Mouse (Mus musculus) cerebellum, adult 2 months (tissue): ENCODE measurements at regions not wholly inside any gene's neighbourhood (a gene's known extent, or its start where the extent isn't known, plus 50 kb on each side); places are given as distances from the start of the nearest gene placed in this dataset.
"Not testable (repeated sequence)": the region's sequence is repeated elsewhere in the genome, so short reads cannot be mapped to it uniquely, and the experiment has no call there.

Experiments
- DNase-seq, 2 experiments: peaks; one replicate each; pipeline ENCODE4 v3.0.0; 2021
- H3K27ac ChIP-seq: fragments of 200-500 bp; 2 replicates; pipeline ENCODE4 v1.5.1; 2012; ENCODE audit warnings: low read length, control low read depth, inconsistent platforms; ENCODE audit not compliant: insufficient read depth
- H3K27me3 ChIP-seq: fragments of 200-500 bp; 2 replicates; pipeline ENCODE4 v1.6.1; 2012; ENCODE audit warnings: inconsistent platforms, mild to moderate bottlenecking, low read length, moderate library complexity; ENCODE audit not compliant: control insufficient read depth, insufficient read depth
- H3K4me1 ChIP-seq: fragments of 200-500 bp; 2 replicates; pipeline ENCODE4 v1.6.1; 2011; ENCODE audit warnings: low read length; ENCODE audit not compliant: control insufficient read depth, insufficient read depth
- H3K4me3 ChIP-seq: fragments of 200-500 bp; replicated peaks from 2 replicates; pipeline ENCODE3; 2011; ENCODE audit warnings: mild to moderate bottlenecking, low read depth, low read length, control low read depth; ENCODE audit not compliant: insufficient read depth
- CTCF ChIP-seq: fragments of 200-500 bp; IDR thresholded peaks from 2 replicates; pipeline ENCODE4 v1.5.1; 2011; ENCODE audit warnings: low read depth, mild to moderate bottlenecking, control low read depth, low read length, moderate library complexity, borderline replicate concordance; ENCODE audit not compliant: insufficient read depth
- POLR2A ChIP-seq: fragments of 200-500 bp; IDR thresholded peaks from 2 replicates; pipeline ENCODE4 v1.6.1; 2011; ENCODE audit warnings: low read length, control low read depth, borderline replicate concordance; ENCODE audit not compliant: insufficient read depth
- WGBS: fragments of 180-500 bp; shearing (Covaris S2); methylation state at CpG from one replicate; pipeline ENCODE4 v1.1.7; 2018; 5-methylcytosine and 5-hydroxymethylcytosine counted together

- no peak overlapping the region for H3K27ac ChIP-seq
- no peaks in the 10 kb centered on the region for H3K27me3 ChIP-seq
- TF ChIP-seq CTCF, result no peak
- no peak for TF ChIP-seq POLR2A
- H3K4me3 ChIP-seq, result no peak overlapping the region
- H3K4me1 ChIP-seq, result no peaks in the 10 kb centered on the region
- 76% methylated on average over 2 of the region's 2 CpGs for WGBS
- no peak for DNase-seq
These were observed 106.1 kb downstream of the Eif4e start for GRCm38 (mm10) chr3:138632086-138632485.

GRCm38 (mm10) chr3:138642026-138642425 is 100.0 kb upstream of the Tspan5 start:
- H3K27me3 ChIP-seq, result no peaks in the 10 kb centered on the region
- H3K27ac ChIP-seq, result no peak overlapping the region
- no peaks in the 10 kb centered on the region for H3K4me1 ChIP-seq
- WGBS, result 97% methylated on average over 1 of the region's 1 CpGs
- no peak overlapping the region for H3K4me3 ChIP-seq
- TF ChIP-seq POLR2A (no peak), CTCF (peak; percentile 48; the same call in 1 of the 2 replicates)
- DNase-seq, result no peak

- no peak overlapping the region for H3K4me3 ChIP-seq
- 55% methylated on average over 15 of the region's 15 CpGs for WGBS
- no peak overlapping the region for H3K27ac ChIP-seq
- DNase-seq, result no peak
- no peaks in the 10 kb centered on the region for H3K4me1 ChIP-seq
- H3K27me3 ChIP-seq, result no peaks in the 10 kb centered on the region
- TF ChIP-seq POLR2A, result no peak
- no peak for TF ChIP-seq CTCF
These were observed 98.1 kb upstream of the Tspan5 start for GRCm38 (mm10) chr3:138643951-138644285.

DNA sequence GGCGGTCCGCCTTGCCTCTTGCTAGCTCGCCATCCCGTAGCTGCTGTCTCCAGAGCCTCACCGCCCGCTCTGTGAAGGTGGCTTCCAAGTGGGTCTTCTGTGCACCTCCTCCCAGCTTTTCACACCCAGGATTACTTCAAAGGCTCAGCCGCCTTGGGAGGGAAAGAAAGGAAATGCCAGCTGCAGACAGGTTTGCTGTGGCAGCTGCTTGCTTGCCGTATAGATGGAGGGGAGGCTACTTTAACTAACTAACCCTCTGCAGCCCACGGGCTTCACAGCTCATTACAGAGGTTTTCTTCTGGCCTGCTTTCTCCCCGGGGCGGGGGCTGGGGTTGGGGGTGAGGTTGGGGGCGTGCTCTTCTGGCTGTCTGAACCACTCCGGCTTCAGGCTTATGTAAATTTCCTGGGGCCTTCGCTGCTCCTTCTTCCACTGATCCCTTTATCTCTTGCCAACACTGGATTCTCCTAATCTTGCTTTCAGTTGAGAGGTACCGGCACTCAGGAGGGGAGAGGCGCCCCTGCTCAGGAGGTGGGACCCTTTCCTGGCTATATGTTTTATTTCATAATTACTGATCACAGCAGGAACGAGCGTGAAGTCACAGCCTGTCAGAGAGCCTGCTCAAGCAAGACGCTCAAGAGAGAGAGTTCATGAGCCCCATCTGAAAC is 97.6 kb upstream of the Tspan5 start:
- TF ChIP-seq POLR2A, result no peak
- no peak for TF ChIP-seq CTCF
- Histone ChIP-seq H3K4me3 (no peak overlapping the region), H3K27me3 (no peaks in the 10 kb centered on the region), H3K27ac (no peak overlapping the region), H3K4me1 (no peaks in the 10 kb centered on the region)
- WGBS, result 19% methylated on average over 19 of the region's 19 CpGs
- DNase-seq, result peak in 1 of 2 experiments; percentile 18

- Histone ChIP-seq H3K27me3 (no peaks in the 10 kb centered on the region), H3K4me3 (no peak overlapping the region), H3K27ac (no peak overlapping the region), H3K4me1 (no peaks in the 10 kb centered on the region)
- TF ChIP-seq CTCF (no peak), POLR2A (no peak)
- WGBS, result 19% methylated on average over 3 of the region's 3 CpGs
- DNase-seq, result peak; percentile 36 to 55
These were observed 96.7 kb upstream of the Tspan5 start for GRCm38 (mm10) chr3:138645320-138645719.

DNA sequence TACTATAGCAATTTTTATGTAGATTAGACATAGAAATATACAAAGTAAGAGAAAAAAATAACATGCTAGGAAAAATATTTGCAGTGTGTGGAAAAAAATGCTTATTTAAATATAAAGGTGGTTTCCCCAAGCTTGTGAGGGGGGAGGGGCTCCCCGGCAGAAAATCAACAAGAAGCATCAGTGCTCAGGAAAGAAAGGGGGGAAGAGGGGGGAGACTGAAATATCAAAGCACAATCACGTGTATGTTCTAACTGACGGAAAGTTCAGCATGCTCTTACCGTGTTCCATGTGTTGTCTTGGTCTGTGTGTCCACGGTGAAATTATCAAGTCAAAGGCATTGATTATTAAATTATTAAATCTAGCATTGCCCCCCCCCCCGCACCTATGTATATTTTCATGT is 92.3 kb upstream of the Tspan5 start:
- no peak overlapping the region for H3K27ac ChIP-seq
- no peak overlapping the region for H3K4me3 ChIP-seq
- no peaks in the 10 kb centered on the region for H3K4me1 ChIP-seq
- DNase-seq, result no peak
- H3K27me3 ChIP-seq, result no peaks in the 10 kb centered on the region
- TF ChIP-seq CTCF, result no peak
- no peak for TF ChIP-seq POLR2A
- WGBS, result 94% methylated on average over 6 of the region's 6 CpGs

GRCm38 (mm10) chr3:138650671-138651070 is 91.3 kb upstream of the Tspan5 start:
- not testable (repeated sequence) for H3K27me3 ChIP-seq, H3K4me1 ChIP-seq, DNase-seq, H3K4me3 ChIP-seq, H3K27ac ChIP-seq
- WGBS, result 92% methylated on average over 4 of the region's 4 CpGs

- Histone ChIP-seq H3K4me3 (no peak overlapping the region), H3K27ac (no peak overlapping the region), H3K27me3 (no peaks in the 10 kb centered on the region), H3K4me1 (no peaks in the 10 kb centered on the region)
- TF ChIP-seq POLR2A (no peak), CTCF (no peak)
- DNase-seq, result no peak
- 78% methylated on average over 12 of the region's 12 CpGs for WGBS
These were observed 90.4 kb upstream of the Tspan5 start for GRCm38 (mm10) chr3:138651361-138652205.
